Mouse (Mus musculus): ENCODE measurements around the gene Col9a1.

Gene Col9a1

GRCm38 (mm10) chr1:24294979-24295942, 117.9 kb downstream of the Col9a1 start:
- DNase-seq (ENCODE audit: low read depth, low spot score): no peak

GRCm38 (mm10) chr1:24300700-24301099, 123.3 kb downstream of the Col9a1 start:
- DNase-seq (ENCODE audit: low read depth, low spot score): no peak

Data from brain, adult 2 months (tissue).